Mouse (Mus musculus) neural tube, embryonic 12.5 days (tissue): ENCODE measurements around the gene Cttnbp2nl. TPM values are rescaled to one million over a fixed set of nuclear protein-coding genes. Genes with fewer than 3 reads are reported as not detected.

Source experiments
- ATAC-seq: fragments of 200-750 bp; cut with Nextera tagmentation; 2 replicates; pipeline ENCODE4 v1.8.0; 2017; ENCODE audit warnings: low read depth, mild to moderate bottlenecking, moderate TSS enrichment, moderate library complexity; ENCODE audit not compliant: low FRiP score
- H3K27ac ChIP-seq: fragments of 300-500 bp; sonication (generic); 2 replicates; pipeline ENCODE4 v1.5.1; 2016
- H3K27me3 ChIP-seq: fragments of 300-500 bp; sonication (generic); replicated peaks from 2 replicates; pipeline ENCODE4 v1.6.1; 2016; ENCODE audit warnings: mild to moderate bottlenecking
- H3K36me3 ChIP-seq: fragments of 300-500 bp; sonication (generic); 2 replicates; pipeline ENCODE4 v1.6.1; 2016; ENCODE audit warnings: mild to moderate bottlenecking
- H3K4me1 ChIP-seq: fragments of 300-500 bp; sonication (generic); 2 replicates; pipeline ENCODE4 v1.6.1; 2016
- H3K4me2 ChIP-seq: fragments of 300-500 bp; sonication (generic); replicated peaks from 2 replicates; pipeline ENCODE4 v1.6.1; 2016; ENCODE audit warnings: mild to moderate bottlenecking
- H3K4me3 ChIP-seq: fragments of 300-500 bp; sonication (generic); 2 replicates; pipeline ENCODE4 v1.5.1; 2016
- H3K9ac ChIP-seq: fragments of 300-500 bp; sonication (generic); 2 replicates; pipeline ENCODE4 v1.6.1; 2016; ENCODE audit warnings: mild to moderate bottlenecking
- H3K9me3 ChIP-seq: fragments of 300-500 bp; sonication (generic); 2 replicates; pipeline ENCODE4 v1.6.1; 2016; ENCODE audit warnings: mild to moderate bottlenecking
- WGBS: fragments of 180-500 bp; shearing (Covaris S2); methylation state at CpG from one replicate; pipeline ENCODE4 v1.1.7; 2016; 5-methylcytosine and 5-hydroxymethylcytosine counted together
- polyA plus RNA-seq: library from polyadenylated mRNA; unstranded; fragments of >200 nt; fragmentation: Nextera tagmentation; extraction: Ambion mirVana; gene quantifications from 2 replicates; pipeline ENCODE4 v1.2.1, GENCODE M21; 2016

The Cttnbp2nl gene
- polyA plus RNA-seq, 1 experiment from 2014 or later = 61.5 TPM

- Histone ChIP-seq H3K27ac (no peak overlapping the region), H3K4me1 (peaks cover 2% of the 10 kb centered on the region), H3K9me3 (no peaks in the 10 kb centered on the region), H3K4me3 (no peak overlapping the region), H3K4me2 (no peak overlapping the region), H3K9ac (no peak overlapping the region), H3K27me3 (peaks cover 28% of the 10 kb centered on the region), H3K36me3 (peaks cover 20% of the 10 kb centered on the region; the same call in 1 of the 2 replicates)
- no peak for ATAC-seq
- WGBS = 89% methylated on average over 6 of the region's 6 CpGs
These were observed 96.8 kb downstream of the Cttnbp2nl start for GRCm38 (mm10) chr3:104956131-104956581.

- no peak overlapping the region for H3K4me2 ChIP-seq
- ATAC-seq = no peak
- H3K9ac ChIP-seq = no peak overlapping the region
- no peaks in the 10 kb centered on the region for H3K4me1 ChIP-seq
- H3K4me3 ChIP-seq = no peak overlapping the region
- peaks cover 12% of the 10 kb centered on the region for H3K27me3 ChIP-seq
- H3K27ac ChIP-seq = no peak overlapping the region
- H3K9me3 ChIP-seq = no peaks in the 10 kb centered on the region
- WGBS = 96% methylated on average over 15 of the region's 15 CpGs
- peaks cover 28% of the 10 kb centered on the region; the same call in 1 of the 2 replicates for H3K36me3 ChIP-seq
These were observed 98.4 kb downstream of the Cttnbp2nl start for GRCm38 (mm10) chr3:104954551-104954950.

GRCm38 (mm10) chr3:104954137-104954536, 98.8 kb downstream of the Cttnbp2nl start:
- no peak overlapping the region for H3K4me3 ChIP-seq
- H3K9ac ChIP-seq = no peak overlapping the region
- peaks cover 8% of the 10 kb centered on the region for H3K27me3 ChIP-seq
- H3K4me1 ChIP-seq = no peaks in the 10 kb centered on the region
- no peaks in the 10 kb centered on the region for H3K9me3 ChIP-seq
- WGBS = 95% methylated on average over 3 of the region's 3 CpGs
- H3K4me2 ChIP-seq = no peak overlapping the region
- ATAC-seq = no peak
- H3K27ac ChIP-seq = no peak overlapping the region
- H3K36me3 ChIP-seq = peaks cover 28% of the 10 kb centered on the region; the same call in 1 of the 2 replicates

- H3K36me3 ChIP-seq = peaks cover 28% of the 10 kb centered on the region; the same call in 1 of the 2 replicates
- H3K4me2 ChIP-seq = no peak overlapping the region
- H3K9ac ChIP-seq = no peak overlapping the region
- H3K27ac ChIP-seq = no peak overlapping the region
- no peak overlapping the region for H3K4me3 ChIP-seq
- no peaks in the 10 kb centered on the region for H3K9me3 ChIP-seq
- ATAC-seq = no peak
- H3K27me3 ChIP-seq = no peaks in the 10 kb centered on the region
- 94% methylated on average over 23 of the region's 23 CpGs for WGBS
- no peaks in the 10 kb centered on the region for H3K4me1 ChIP-seq
These were observed 99.9 kb downstream of the Cttnbp2nl start for GRCm38 (mm10) chr3:104952891-104953670.

Other genes with a start within 250 kb of the Cttnbp2nl start
- gene Mov10, start 234.6 kb downstream of the Cttnbp2nl start, polyA plus RNA-seq = 18.5 and 26.8 TPM in 2 replicates
- 40.5 and 43.2 TPM in 2 replicates for gene St7l, start 189.1 kb downstream of the Cttnbp2nl start, polyA plus RNA-seq
- 203 and 216 TPM in 2 replicates for gene Capza1, start 188.6 kb downstream of the Cttnbp2nl start, polyA plus RNA-seq
- 0.70 and 0.72 TPM in 2 replicates for gene Wnt2b, start 91.2 kb downstream of the Cttnbp2nl start, polyA plus RNA-seq
- gene 4930564D02Rik, start 13.7 kb upstream of the Cttnbp2nl start, polyA plus RNA-seq = not detected in 2 replicates